Comparison of ENCODE assay signal across 9 mouse cellular contexts in the genomic region with DNA sequence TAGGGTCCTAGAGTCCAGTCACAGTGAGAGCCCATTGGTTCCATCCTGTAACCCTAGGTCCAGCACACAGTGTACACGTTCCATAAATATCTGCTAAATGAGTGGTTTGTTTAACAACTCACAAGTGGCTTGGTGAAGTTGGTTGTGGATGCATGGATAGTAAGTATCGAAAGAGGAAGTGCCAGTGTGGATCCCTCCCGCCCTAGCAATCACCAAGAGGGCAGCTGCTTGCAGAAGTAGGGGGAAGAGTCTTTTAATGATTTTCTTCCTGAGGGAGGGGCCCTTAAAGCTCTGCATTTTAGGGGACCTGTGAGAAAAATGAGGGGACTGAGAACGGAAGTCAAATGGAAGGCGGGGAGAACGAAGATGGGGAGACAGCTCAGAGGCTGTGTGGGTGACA. TPM values are rescaled to one million over a fixed set of nuclear protein-coding genes. Genes with fewer than 3 reads are reported as not detected.
DNase-seq lines count a peak whose midpoint lies in the region; ATAC-seq lines count a peak whose summit lies in the region.
"Had no signal": no experiment of that assay in that cellular context is flagged by ENCODE, and none has a peak within 500 bp of the region (broad histone marks: within the 10 kb centered on the region; RNA-seq: fewer than 3 reads in every experiment).

No protein-coding gene starts in this region.

- H3K4me2 ChIP-seq in kidney, embryonic 15.5 days, result no peak overlapping the region; the same call in 1 of the 2 replicates
- peak overlapping the region; percentile 88 for H3K4me2 ChIP-seq in midbrain, embryonic 16.5 days (ENCODE audit: low read length)

- H3K27ac ChIP-seq in kidney, embryonic 15.5 days, result no peak overlapping the region
- no peak overlapping the region for H3K27ac ChIP-seq in brown adipose tissue, adult 24 weeks (replicated peaks; ENCODE audit: low read depth, low read length)
- H3K27ac ChIP-seq in midbrain, embryonic 16.5 days (ENCODE audit: low read length), result no peak overlapping the region

- no peaks in the 10 kb centered on the region for H3K36me3 ChIP-seq in kidney, embryonic 15.5 days
- H3K36me3 ChIP-seq in midbrain, embryonic 16.5 days (ENCODE audit: control insufficient read depth, insufficient read depth, low read length), result 0 out of 2 replicates have a peak, but pooled peaks cover 3% of the 10 kb centered on the region

- DNase-seq in kidney, postnatal 25 days, result no peak
- DNase-seq in induced T-regulatory cell, adult 2 months (ENCODE audit: low read depth), result peak; percentile 25
- no peak for DNase-seq in urinary bladder, adult 18-20 months (ENCODE audit: low spot score in 2 of 2)
- no peak for DNase-seq in adrenal gland, postnatal 14 days
- DNase-seq: layer of hippocampus, postnatal 36 days had no signal

- no peaks in the 10 kb centered on the region for H3K9me3 ChIP-seq in kidney, embryonic 15.5 days (replicated peaks)
- no peaks in the 10 kb centered on the region for H3K9me3 ChIP-seq in midbrain, embryonic 16.5 days (replicated peaks; ENCODE audit: control insufficient read depth, low read length, poor library complexity, severe bottlenecking)

- peaks cover 24% of the 10 kb centered on the region; the same call in 1 of the 2 replicates for H3K27me3 ChIP-seq in kidney, embryonic 15.5 days
- no peaks in the 10 kb centered on the region for H3K27me3 ChIP-seq in midbrain, embryonic 16.5 days (ENCODE audit: control insufficient read depth, insufficient read depth, low read depth, low read length)
- H3K27me3 ChIP-seq: Patski had no signal

- ATAC-seq in kidney, embryonic 15.5 days (replicated peaks; ENCODE audit: low FRiP score), result no peak
- ATAC-seq in midbrain, embryonic 16.5 days, result no peak
- ATAC-seq: Patski had no signal

- H3K9ac ChIP-seq in kidney, embryonic 15.5 days, result no peak overlapping the region
- H3K9ac ChIP-seq in midbrain, embryonic 16.5 days (ENCODE audit: low read depth, low read length), result no peak overlapping the region

- WGBS in kidney, embryonic 15.5 days, result 57% methylated on average over 6 of the region's 6 CpGs
- 54% methylated on average over 6 of the region's 6 CpGs for WGBS in midbrain, embryonic 16.5 days

- peak overlapping the region; percentile 87 for H3K4me3 ChIP-seq in kidney, embryonic 15.5 days (replicated peaks)
- H3K4me3 ChIP-seq in brown adipose tissue, adult 24 weeks (ENCODE audit: insufficient read depth, low read depth, low read length), result 0 out of 2 replicates have a peak overlapping the region, but pooled peaks have one; percentile 80
- H3K4me3 ChIP-seq in midbrain, embryonic 16.5 days (ENCODE audit: low read depth, low read length), result no peak overlapping the region

- peaks cover 27% of the 10 kb centered on the region for H3K4me1 ChIP-seq in kidney, embryonic 15.5 days
- H3K4me1 ChIP-seq in brown adipose tissue, adult 24 weeks (ENCODE audit: control insufficient read depth, insufficient read depth, insufficient read length, low read length), result peaks cover 3% of the 10 kb centered on the region; the same call in 1 of the 2 replicates
- peaks cover 16% of the 10 kb centered on the region for H3K4me1 ChIP-seq in midbrain, embryonic 16.5 days (ENCODE audit: control insufficient read depth, insufficient read depth, low read length)

RNA-seq across cellular contexts. Expression of a gene that starts 1.4 kb away (rescaled TPM):
- polyA plus RNA-seq in kidney, embryonic 15.5 days (2015; fragmentation: Nextera tagmentation; extraction: Ambion mirVana), result 8.9 and 9.0 TPM in 2 replicates
- polyA plus RNA-seq in brown adipose tissue, adult 24 weeks (2012; ENCODE audit: insufficient read depth, insufficient read length, missing spikeins), result 1.4 and 2.5 TPM in 2 replicates
- 36.7 and 43.0 TPM in 2 replicates for polyA plus RNA-seq in midbrain, embryonic 16.5 days (2015; fragmentation: Nextera tagmentation; extraction: Ambion mirVana)
- 8.9 and 17.7 TPM in 2 replicates for total RNA-seq in adrenal gland, postnatal 14 days (2021)

RNA-seq across cellular contexts. Expression of a gene that starts 3.1 kb away (rescaled TPM):
- 19.4 and 19.5 TPM in 2 replicates for polyA plus RNA-seq in kidney, embryonic 15.5 days (2015; fragmentation: Nextera tagmentation; extraction: Ambion mirVana)
- polyA plus RNA-seq in brown adipose tissue, adult 24 weeks (2012; ENCODE audit: insufficient read depth, insufficient read length, missing spikeins), result 6.3 and 7.7 TPM in 2 replicates
- 12.7 and 14.4 TPM in 2 replicates for polyA plus RNA-seq in midbrain, embryonic 16.5 days (2015; fragmentation: Nextera tagmentation; extraction: Ambion mirVana)
- 9.9 and 10.0 TPM in 2 replicates for total RNA-seq in adrenal gland, postnatal 14 days (2021)

RNA-seq across cellular contexts. Expression of a gene that starts 22.7 kb away (rescaled TPM):
- 207 and 229 TPM in 2 replicates for polyA plus RNA-seq in kidney, embryonic 15.5 days (2015; fragmentation: Nextera tagmentation; extraction: Ambion mirVana)
- 164 and 180 TPM in 2 replicates for polyA plus RNA-seq in brown adipose tissue, adult 24 weeks (2012; ENCODE audit: insufficient read depth, insufficient read length, missing spikeins)
- polyA plus RNA-seq in midbrain, embryonic 16.5 days (2015; fragmentation: Nextera tagmentation; extraction: Ambion mirVana), result 204 TPM in 2 replicates
- 106 and 114 TPM in 2 replicates for total RNA-seq in adrenal gland, postnatal 14 days (2021)

RNA-seq across cellular contexts. Expression of a gene that starts 34.1 kb away (rescaled TPM):
- 1.3 TPM in 2 replicates for polyA plus RNA-seq in kidney, embryonic 15.5 days (2015; fragmentation: Nextera tagmentation; extraction: Ambion mirVana)
- polyA plus RNA-seq in brown adipose tissue, adult 24 weeks (2012; ENCODE audit: insufficient read depth, insufficient read length, missing spikeins), result not detected in 2 replicates
- 2.9 and 3.0 TPM in 2 replicates for polyA plus RNA-seq in midbrain, embryonic 16.5 days (2015; fragmentation: Nextera tagmentation; extraction: Ambion mirVana)
- 1.6 and 3.3 TPM in 2 replicates for total RNA-seq in adrenal gland, postnatal 14 days (2021)
